Mouse (Mus musculus) left cerebral cortex, adult 11 months (tissue): ENCODE data around the gene Galr2.
A peak's percentile ranks its signal among the peaks of the same experiment; 100 is the strongest.

Experiments used
- DNase-seq: peaks from one replicate; pipeline ENCODE4 v3.0.0; 2022; ENCODE audit warnings: low spot score

Gene Galr2

GRCm38 (mm10) chr11:116307019-116307725 is 26.4 kb downstream of the Galr2 start, which contains the start of gene Exoc7:
TSS of gene Exoc7 (minus strand) at chr11:116307233.
- DNase-seq = no peak

DNA sequence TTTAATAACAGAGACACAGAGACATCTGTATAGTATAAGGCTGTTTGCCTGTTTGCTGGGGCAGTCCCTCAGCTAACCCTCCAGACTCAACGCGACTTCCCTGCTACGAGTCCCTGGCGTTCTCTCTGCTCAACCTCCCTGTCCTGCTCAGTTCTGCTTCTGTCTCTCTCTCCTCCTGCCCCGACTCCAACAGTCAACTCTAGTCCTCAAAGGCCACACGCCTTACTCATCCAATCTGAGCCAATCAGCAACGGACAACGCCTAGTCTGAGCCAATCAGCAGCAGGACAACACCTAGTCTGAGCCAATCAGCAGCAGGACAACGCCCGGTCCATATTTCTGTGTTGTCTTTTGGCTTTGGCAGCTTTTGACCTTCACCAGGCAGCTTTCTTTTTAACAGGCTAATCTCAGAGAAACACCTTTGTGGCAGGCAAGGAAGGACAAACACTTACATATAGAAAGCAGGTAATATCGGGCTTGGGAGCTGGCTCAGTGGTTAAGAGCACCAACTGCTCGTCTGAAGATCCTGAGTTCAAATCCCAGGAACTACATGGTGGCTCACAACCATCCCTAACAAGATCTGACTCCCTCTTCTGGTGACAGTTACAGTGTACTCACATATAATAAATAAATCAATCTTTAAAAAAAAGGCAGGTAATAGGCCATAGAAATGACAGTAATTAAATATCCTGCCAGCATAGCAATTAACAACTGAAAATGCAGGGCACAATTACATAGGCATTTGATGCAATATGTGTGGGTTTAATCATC is 27.2 kb downstream of the Galr2 start:
- DNase-seq = no peak

DNA sequence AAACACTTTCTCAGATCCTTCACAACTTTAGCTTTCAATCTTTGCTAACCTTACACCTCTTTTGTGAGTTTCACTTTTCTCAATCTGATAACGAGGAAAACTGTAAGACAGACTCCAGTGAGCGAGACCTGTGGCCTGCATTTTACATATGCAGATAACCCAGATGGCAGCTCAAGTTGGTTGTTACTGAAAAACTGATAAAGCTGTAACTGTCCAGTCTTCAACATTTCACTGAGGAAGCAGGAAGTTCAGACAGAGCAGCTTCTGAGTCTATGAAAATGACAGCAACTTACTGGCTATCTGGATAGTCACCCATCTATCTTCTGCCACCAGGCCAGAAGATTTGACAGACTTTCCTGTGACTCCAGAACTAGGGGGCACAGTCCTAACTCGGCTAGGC is 28.9 kb downstream of the Galr2 start:
- DNase-seq = no peak

DNA sequence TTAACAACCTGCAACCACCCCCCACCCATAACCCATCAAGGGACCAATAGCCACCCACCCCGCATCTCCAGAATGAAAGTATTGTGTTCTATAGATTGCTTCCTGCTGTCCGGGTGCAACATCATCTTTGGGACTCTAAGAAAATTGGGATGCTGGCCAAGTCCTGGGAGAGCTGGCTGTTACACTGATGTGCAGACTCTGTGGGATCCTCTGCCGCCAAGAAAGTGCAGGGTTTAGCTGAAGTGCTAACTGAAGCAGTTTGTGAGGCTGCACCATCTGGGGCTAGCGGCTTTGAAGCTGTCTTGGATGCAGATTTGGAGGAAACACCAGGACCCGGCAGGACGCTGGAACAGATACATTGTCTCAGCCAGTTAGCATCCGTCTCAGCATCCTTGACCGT is 30.4 kb downstream of the Galr2 start:
- DNase-seq = no peak

DNA sequence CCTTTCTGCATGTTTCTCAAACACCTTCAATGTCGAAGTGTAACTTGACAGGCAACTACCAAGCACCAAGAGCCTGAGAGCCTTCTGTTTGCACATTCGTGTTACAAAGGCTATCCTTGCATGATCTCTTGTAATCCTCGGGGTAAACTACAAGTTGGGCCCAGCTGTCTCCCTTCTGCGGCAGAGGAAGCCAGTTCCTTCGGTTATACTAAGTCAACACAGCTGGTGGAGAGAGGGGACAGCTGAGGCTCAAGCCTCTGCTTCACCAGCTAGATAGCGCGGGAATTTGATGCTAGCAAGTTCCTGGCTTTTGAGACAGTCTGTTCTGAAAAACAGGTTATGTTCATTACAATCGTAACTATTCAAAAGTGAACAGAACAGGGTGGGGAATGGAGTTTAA is 31.6 kb downstream of the Galr2 start:
- DNase-seq = no peak

DNA sequence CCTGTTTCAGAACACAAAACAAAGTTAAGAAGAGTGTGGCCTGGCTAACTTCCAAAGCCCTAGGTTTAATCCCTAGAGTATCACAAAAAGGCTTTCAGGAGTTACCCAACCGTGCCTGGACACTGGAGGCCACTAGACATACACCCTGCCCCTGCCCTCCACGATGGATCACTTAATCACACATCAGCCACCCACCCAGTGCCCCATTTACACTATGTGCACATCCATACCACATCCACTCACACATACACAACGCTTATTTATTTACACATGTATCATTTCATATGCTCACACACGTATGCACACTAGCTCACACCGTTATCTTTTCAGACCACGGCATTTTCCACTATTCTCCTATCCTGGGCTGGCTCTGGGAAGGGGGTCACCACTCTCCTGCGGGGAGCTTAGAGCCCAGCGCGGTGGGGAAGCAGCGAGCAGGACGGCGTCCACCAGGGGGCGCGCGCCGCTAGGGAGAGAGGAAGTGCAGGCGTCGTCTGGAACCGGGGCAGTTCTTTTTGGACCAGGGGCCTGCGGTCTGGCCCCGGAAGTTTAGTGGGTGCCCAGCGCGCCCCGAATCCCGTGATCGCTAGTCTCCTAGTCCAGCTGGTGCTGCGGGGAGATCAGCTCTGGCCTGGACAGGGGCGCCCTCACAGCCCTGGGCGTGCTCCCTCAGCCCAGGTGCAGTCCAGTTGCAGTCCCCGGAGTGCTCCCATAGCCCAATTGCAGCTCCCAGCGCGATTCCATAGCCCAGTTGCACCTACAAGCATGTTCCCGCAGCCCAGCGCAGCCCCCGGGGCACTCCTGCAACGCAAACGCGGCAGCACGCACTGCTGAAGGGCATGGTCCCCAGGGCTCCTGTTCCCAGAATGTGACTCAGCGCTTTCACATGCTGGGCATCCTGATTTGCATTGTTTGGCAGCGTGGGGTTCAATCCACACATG is 38.2 kb downstream of the Galr2 start:
- peak; percentile 62 for DNase-seq

GRCm38 (mm10) chr11:116326963-116327603 is 46.3 kb downstream of the Galr2 start:
- DNase-seq = no peak

- no peak for DNase-seq
Measured at GRCm38 (mm10) chr11:116329314-116330210, 48.8 kb downstream of the Galr2 start.

DNA sequence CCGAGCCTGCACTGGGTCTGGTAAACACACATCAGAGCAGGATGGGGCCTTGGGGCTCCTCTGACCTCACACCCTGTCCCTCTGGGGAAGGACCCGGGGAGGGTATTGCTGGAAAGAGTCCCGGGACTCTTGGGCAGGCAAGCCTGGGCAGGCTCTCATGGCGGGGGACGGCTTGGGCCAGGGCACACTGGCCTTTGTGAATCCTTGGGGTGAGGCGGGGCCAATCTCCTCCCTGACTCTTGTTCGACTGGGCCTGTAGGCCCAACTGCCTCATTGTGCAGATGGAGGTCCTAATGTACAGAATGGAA is 49.4 kb downstream of the Galr2 start:
- no peak for DNase-seq

DNA sequence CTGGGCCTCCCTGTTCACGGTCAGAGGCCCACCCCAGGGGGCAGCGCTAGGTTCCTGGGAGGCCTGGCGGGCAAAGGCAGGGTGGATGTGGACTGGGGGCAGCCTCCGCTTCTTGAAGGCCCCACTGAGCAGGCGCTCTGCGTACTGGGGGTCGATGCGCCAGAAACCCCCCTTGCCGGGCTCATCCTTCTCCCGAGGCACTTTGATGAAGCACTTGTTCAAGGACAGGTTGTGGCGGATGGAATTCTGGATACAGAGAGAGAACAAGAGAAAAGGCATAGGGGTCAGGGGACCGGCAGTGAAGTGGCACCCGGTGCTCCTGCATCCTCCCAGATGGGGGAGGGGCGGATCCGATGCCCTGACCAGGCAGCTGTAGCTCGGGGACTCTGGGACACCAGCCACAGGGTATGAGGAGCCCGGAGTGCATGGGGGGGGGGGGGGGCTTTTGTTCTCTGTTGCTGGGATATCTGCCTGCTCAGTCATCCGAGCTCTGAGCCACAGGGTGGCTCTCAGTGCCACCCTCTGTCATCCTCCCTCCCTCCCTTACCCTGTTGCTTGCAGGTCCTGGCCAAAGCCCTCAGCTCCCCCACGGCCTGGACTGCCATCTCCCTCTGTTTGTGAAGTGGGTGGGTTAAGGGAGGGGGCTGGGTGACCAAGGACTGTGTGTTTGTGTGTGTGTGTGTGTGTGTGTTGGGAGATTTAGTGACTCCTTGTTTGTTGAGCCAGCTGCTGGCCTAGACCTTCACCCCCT is 51.7 kb downstream of the Galr2 start:
- DNase-seq = peak; percentile 50

GRCm38 (mm10) chr11:116332983-116333270 is 52.2 kb downstream of the Galr2 start:
- no peak for DNase-seq
